Mouse (Mus musculus) stomach, embryonic 14.5 days (tissue): ENCODE data around the gene Kcng3. TPM values are rescaled to one million over a fixed set of nuclear protein-coding genes. Genes with fewer than 3 reads are reported as not detected.

ENCODE experiments used
- ATAC-seq: fragments of 200-750 bp; cut with Nextera tagmentation; 2 replicates; pipeline ENCODE4 v1.8.0; 2017; ENCODE audit warnings: low read depth, moderate TSS enrichment; ENCODE audit not compliant: insufficient number of reproducible peaks, insufficient read depth, low FRiP score
- H3K27ac ChIP-seq: fragments of 300-500 bp; sonication (generic); 2 replicates; pipeline ENCODE4 v1.5.1; 2014; ENCODE audit warnings: mild to moderate bottlenecking, low read length, moderate library complexity, mixed read lengths
- H3K27me3 ChIP-seq: fragments of 300-500 bp; sonication (generic); 2 replicates; pipeline ENCODE4 v1.6.1; 2014; ENCODE audit warnings: low read length, control low read depth, mixed read lengths; ENCODE audit not compliant: control insufficient read depth, insufficient read depth
- H3K36me3 ChIP-seq: fragments of 300-500 bp; sonication (generic); 2 replicates; pipeline ENCODE4 v1.6.1; 2014; ENCODE audit warnings: mild to moderate bottlenecking, control low read depth, low read length, moderate library complexity, mixed read lengths; ENCODE audit not compliant: control insufficient read depth, insufficient read depth
- H3K4me1 ChIP-seq: fragments of 300-500 bp; sonication (generic); 2 replicates; pipeline ENCODE4 v1.6.1; 2014; ENCODE audit warnings: low read length, control low read depth, mixed read lengths; ENCODE audit not compliant: control insufficient read depth, insufficient read depth
- H3K4me2 ChIP-seq: fragments of 300-500 bp; sonication (generic); replicated peaks from 2 replicates; pipeline ENCODE4 v1.6.1; 2014; ENCODE audit warnings: low read depth, low read length, control low read depth
- H3K4me3 ChIP-seq: fragments of 300-500 bp; sonication (generic); 2 replicates; pipeline ENCODE4 v1.5.1; 2014; ENCODE audit warnings: low read depth, low read length, control low read depth
- H3K9ac ChIP-seq: fragments of 300-500 bp; sonication (generic); replicated peaks from 2 replicates; pipeline ENCODE4 v1.6.1; 2014; ENCODE audit warnings: low read depth, mild to moderate bottlenecking, control low read depth, low read length, moderate library complexity, mixed read lengths
- H3K9me3 ChIP-seq: fragments of 300-500 bp; sonication (generic); 2 replicates; pipeline ENCODE4 v1.6.1; 2016; ENCODE audit warnings: low read depth, low read length, control low read depth; ENCODE audit not compliant: control insufficient read depth
- WGBS: fragments of 180-500 bp; shearing (Covaris S2); extraction: QIAGEN DNeasy Blood & Tissue Kit; methylation state at CpG from one replicate; pipeline ENCODE4 v1.1.7; 2014; 5-methylcytosine and 5-hydroxymethylcytosine counted together
- polyA plus RNA-seq: library from polyadenylated mRNA; unstranded; fragments of >200 nt; fragmentation: Nextera tagmentation; extraction: Ambion mirVana; gene quantifications from 2 replicates; pipeline ENCODE4 v1.2.1, GENCODE M21; 2014

Kcng3 gene
- not detected in 2 replicates for polyA plus RNA-seq

DNA sequence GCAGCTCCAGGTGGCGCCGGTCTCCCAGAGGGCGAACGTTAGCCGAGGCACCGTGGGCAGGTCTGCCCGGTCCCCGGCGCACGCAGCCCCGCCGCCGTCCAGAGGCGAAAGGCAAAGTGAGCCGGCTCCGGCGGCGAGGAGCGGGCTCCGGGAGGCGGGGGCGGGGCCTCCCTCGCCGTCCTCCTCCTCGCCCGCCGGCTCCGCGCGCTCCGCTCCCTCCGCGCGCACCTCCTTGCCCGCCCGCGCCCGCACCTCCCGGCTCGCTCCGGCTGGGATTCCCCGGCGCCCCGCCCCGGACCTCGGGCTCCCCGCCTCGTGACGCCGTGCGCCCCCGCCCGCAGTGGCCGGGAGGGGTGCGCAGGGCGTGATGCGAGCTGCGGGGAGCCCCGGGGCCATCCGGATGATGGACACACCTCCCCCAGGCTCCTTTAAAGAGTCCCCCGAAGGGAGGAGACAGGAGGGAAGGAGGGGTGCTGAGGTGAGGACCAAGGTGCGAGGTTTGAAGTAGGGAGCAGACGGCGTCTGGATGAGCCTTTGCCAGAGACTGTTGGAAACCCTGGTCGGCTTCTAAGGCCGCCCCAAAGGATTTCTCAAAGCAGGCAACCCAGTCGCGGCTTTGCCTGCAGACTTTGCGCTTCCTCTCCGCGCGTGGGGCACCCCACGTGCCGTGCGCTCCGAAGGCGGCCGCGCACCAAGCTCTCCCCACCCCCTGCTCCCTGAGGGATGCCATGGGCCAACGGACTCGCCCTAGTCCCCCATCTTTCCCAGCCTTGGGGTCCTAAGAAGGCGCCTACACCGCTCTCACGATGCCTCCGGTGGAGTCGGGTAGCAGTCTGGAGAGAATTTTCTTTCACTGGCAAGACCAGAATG, at the start of gene Kcng3:
Gene Kcng3 (minus strand): TSS at position 113 of the 870 bp plus-strand sequence.
- no peaks in the 10 kb centered on the region for H3K36me3 ChIP-seq
- H3K4me2 ChIP-seq: peak within 1 kb of the TSS; percentile 93
- no peak within 1 kb of the TSS for H3K27ac ChIP-seq
- H3K27me3 ChIP-seq: peaks cover 35% of the 10 kb centered on the region
- peak; percentile 40; the same call in 1 of the 2 replicates for ATAC-seq
- H3K4me1 ChIP-seq: peaks cover 12% of the 10 kb centered on the region; the same call in 1 of the 2 replicates
- WGBS: under 1% methylated on average over 83 of the region's 86 CpGs
- H3K4me3 ChIP-seq: peak within 1 kb of the TSS; percentile 56
- no peaks in the 10 kb centered on the region for H3K9me3 ChIP-seq
- H3K9ac ChIP-seq: 0 out of 2 replicates have a peak within 1 kb of the TSS, but pooled peaks have one; percentile 30

DNA sequence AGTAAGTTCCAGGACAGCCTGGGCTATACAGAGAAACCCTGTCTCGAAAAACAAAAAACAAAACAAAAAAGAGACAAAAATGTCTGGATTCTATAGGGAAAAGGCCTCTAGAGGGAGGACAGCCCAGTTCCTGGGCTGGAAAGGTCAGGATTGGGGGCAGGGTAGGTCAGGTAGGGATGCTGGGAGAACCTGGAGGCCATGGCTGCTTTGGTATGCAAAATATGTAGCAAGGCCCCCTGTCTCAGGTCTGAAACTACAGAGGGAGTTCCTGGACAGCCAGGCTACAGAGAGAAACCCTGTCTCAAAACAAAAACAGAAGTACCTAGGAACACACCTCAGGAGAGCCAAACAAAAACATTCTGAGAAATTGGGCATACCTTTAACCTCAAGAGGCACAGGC, 45.7 kb upstream of the Kcng3 start:
- H3K36me3 ChIP-seq: no peaks in the 10 kb centered on the region
- 79% methylated on average over 1 of the region's 1 CpGs for WGBS
- H3K4me3 ChIP-seq: no peak overlapping the region
- no peaks in the 10 kb centered on the region for H3K27me3 ChIP-seq
- no peak overlapping the region for H3K27ac ChIP-seq
- no peak overlapping the region for H3K9ac ChIP-seq
- H3K4me1 ChIP-seq: no peaks in the 10 kb centered on the region
- no peak overlapping the region for H3K4me2 ChIP-seq
- no peak for ATAC-seq
- no peaks in the 10 kb centered on the region for H3K9me3 ChIP-seq

DNA sequence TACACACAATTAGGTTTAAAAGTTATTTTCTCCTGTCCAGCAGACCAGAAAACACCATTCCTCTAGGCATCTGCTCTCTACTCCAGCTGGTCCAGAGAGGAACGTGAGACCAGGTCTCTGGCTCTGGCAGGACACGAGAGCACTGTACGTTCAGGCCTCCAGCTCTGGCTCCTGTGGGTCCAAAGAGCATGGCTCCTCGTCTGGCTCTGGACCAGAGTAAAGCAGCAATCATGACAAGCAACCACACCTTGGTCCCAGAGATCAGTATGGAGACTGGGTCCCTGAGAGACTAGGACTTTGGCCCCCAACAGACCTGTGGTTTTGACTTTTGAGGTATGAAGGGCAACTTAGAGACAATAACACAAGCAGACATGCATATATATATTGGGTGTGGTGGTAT, 41.0 kb upstream of the Kcng3 start:
- H3K9ac ChIP-seq: no peak overlapping the region
- no peaks in the 10 kb centered on the region for H3K9me3 ChIP-seq
- WGBS: 77% methylated on average over 4 of the region's 4 CpGs
- H3K27me3 ChIP-seq: no peaks in the 10 kb centered on the region
- no peak for ATAC-seq
- H3K4me1 ChIP-seq: no peaks in the 10 kb centered on the region
- no peak overlapping the region for H3K27ac ChIP-seq
- H3K4me2 ChIP-seq: no peak overlapping the region
- H3K36me3 ChIP-seq: no peaks in the 10 kb centered on the region
- no peak overlapping the region for H3K4me3 ChIP-seq

DNA sequence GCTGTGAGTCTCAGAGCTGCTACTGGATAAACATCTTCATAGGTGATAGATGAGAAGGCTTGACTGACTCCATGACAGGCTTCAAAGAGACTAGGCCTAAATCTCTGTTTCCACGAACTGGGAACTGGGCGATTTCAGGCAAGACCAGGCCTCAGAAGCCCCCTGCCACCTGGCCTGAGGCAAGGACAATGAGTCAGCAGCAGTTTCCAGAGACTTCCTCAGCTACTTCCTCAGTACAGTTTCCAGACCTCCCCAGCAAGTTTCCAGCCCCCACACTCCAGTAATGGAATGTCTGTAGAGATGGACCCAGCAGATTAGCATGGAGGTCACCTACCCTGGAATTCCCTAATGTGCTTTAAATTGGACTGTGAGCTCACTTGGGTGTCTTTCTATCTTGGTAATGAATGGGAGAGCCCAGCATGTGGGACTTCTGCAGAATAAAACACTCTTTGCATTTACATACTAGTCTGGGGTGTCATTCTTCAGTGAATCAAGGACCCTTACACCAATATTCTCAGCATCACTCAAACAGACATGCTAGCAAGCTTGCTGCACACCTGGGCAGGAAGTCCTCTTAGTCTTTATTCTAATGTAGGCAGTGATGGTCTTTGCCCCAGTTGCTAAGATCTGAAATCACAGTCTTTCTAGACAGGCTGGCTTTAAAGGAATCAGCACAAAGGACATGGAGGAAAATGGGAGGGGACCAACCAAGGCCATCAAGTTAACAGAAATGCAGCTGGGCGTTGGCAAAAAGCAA, 36.4 kb upstream of the Kcng3 start:
- H3K9ac ChIP-seq: no peak overlapping the region
- WGBS: 75% methylated on average over 3 of the region's 3 CpGs
- no peak for ATAC-seq

DNA sequence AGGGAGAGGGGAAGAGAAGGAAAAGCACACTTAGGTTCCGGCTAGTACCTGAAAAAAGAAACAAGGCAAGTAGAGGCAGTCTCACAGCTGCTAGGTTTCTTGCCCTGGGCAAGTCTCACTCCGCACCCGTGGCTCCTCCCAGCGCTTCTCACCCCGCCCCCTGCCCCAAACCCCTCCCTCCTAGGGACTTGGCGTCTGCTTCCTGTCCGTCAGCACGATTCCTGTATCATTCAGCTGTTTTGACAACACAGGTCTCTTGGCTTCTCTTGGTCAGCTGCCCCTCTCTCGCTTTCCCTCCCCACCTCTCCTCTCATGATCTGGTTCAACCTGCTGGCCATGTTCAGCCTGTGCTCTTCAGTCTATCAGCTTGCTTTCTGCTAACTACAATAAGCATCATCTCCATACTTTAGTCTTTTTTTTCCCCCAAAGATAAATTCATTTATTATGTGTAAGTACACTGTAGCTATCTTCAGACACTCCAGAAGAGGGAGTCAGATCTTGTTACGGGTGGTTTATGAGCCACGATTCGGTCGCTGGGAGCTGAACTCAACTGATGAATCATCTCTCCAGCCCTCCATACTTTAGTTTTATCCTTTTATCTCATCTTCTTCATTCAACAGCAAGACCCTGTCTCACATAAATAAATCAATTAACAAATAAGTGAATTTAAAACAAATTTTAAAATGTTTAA, 35.0 kb upstream of the Kcng3 start:
- WGBS: 70% methylated on average over 13 of the region's 13 CpGs
- Histone ChIP-seq H3K4me3 (no peak overlapping the region), H3K9ac (no peak overlapping the region), H3K27me3 (no peaks in the 10 kb centered on the region), H3K27ac (no peak overlapping the region), H3K4me1 (no peaks in the 10 kb centered on the region), H3K9me3 (no peaks in the 10 kb centered on the region), H3K4me2 (no peak overlapping the region), H3K36me3 (no peaks in the 10 kb centered on the region)
- no peak for ATAC-seq

More for the DNA sequence above, 36.4 kb upstream of the Kcng3 start:
- H3K4me3 ChIP-seq: no peak overlapping the region
- no peak overlapping the region for H3K4me2 ChIP-seq
- no peaks in the 10 kb centered on the region for H3K36me3 ChIP-seq
- H3K27ac ChIP-seq: no peak overlapping the region
- H3K9me3 ChIP-seq: no peaks in the 10 kb centered on the region
- H3K27me3 ChIP-seq: no peaks in the 10 kb centered on the region
- H3K4me1 ChIP-seq: no peaks in the 10 kb centered on the region

DNA sequence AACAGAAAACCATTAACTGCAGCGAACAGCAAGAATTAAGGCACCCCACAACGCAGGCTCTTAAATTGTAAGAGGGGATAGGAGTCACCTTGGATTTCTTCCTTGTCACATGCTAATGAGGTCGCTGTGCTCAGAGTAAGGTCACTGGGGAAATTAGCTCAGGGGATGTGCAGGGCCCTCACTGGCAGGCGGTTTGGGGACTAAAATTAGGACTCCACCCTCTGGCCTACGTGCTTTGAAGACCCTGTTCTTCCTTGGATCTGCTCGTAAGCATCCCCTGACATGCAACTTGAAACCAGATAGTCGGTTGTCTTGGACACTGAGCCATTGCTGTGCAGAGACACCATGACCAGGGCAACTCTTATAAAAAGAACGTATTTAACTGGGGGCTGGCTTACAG, 33.1 kb upstream of the Kcng3 start:
- H3K36me3 ChIP-seq: no peaks in the 10 kb centered on the region
- no peaks in the 10 kb centered on the region for H3K27me3 ChIP-seq
- H3K4me1 ChIP-seq: no peaks in the 10 kb centered on the region
- 52% methylated on average over 8 of the region's 8 CpGs for WGBS
- no peak overlapping the region for H3K4me2 ChIP-seq
- no peak for ATAC-seq
- no peak overlapping the region for H3K27ac ChIP-seq
- no peak overlapping the region for H3K9ac ChIP-seq
- H3K9me3 ChIP-seq: no peaks in the 10 kb centered on the region
- H3K4me3 ChIP-seq: no peak overlapping the region

DNA sequence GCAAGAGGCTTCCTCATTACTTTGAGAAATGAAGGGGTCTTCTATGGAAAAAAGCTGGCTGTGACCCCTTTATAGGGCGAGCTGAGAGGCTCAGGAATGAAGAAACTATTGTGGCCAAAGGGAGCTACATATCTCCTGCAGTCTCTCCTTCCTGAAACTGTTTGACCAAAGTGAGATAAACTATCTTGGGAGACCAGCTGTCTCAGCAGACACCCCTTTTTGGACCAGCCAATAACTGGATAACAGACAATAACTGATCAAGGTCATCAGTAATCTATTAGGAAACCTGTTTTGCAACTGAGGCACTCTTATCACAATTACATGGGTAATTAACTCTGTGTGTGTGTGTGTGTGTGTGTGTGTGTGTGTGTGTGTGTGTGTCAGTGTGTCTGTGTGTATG, 27.2 kb upstream of the Kcng3 start:
- Histone ChIP-seq H3K27ac (no peak overlapping the region), H3K4me3 (no peak overlapping the region), H3K36me3 (no peaks in the 10 kb centered on the region), H3K9me3 (no peaks in the 10 kb centered on the region), H3K4me1 (no peaks in the 10 kb centered on the region), H3K9ac (no peak overlapping the region), H3K4me2 (no peak overlapping the region), H3K27me3 (no peaks in the 10 kb centered on the region)
- WGBS: 45% methylated on average over 1 of the region's 1 CpGs
- ATAC-seq: no peak

DNA sequence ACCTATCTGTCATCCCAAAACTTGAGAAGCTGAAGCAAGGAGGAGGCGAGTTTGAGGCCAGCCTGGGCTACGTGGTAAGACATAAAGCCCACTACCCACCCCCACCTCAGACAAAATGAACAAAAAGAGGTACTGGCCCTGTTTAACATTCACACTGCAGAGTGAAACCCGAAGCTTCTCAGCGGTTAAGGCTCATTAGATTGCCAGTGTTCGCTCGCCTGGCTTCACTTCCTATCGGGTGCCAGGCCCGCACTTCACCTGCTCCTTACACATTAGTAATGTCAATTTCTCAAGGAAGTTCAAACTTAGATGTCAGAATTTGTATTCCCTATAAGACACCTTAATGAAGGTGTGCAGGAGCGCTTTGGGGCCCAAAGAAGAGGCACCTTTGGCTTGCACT, 25.7 kb upstream of the Kcng3 start:
- ATAC-seq: no peak
- no peaks in the 10 kb centered on the region for H3K36me3 ChIP-seq
- H3K27ac ChIP-seq: no peak overlapping the region
- no peaks in the 10 kb centered on the region for H3K4me1 ChIP-seq
- no peaks in the 10 kb centered on the region for H3K9me3 ChIP-seq
- no peaks in the 10 kb centered on the region for H3K27me3 ChIP-seq
- H3K4me2 ChIP-seq: no peak overlapping the region
- no peak overlapping the region for H3K9ac ChIP-seq
- no peak overlapping the region for H3K4me3 ChIP-seq
- WGBS: 81% methylated on average over 9 of the region's 9 CpGs
